Mouse (Mus musculus): ENCODE results near the gene Sumo1.

Sumo1 gene

DNA sequence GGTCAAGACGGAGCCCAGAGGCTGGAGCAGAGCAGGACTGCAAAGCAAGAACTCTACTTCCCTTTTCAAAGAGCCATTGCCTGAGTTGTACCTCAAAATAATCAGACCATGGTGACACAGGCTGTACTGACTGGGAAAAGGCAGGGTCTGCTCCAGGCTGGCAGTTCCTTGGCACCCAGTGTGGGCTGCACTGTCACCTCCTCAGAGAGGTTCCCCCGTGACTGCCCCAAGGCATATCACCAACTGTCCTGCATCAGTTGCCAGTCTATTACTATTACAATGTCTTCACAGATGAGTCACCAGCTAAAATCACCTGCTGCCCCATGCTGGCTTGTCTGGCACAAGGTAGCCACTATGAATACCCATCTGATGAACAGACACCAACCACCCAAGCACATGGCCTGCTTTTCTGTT lies 77.0 kb downstream of the Sumo1 start:
- H3K27me3 ChIP-seq (ENCODE audit: insufficient read depth, low read length), result peaks cover 66% of the 10 kb centered on the region
- H3K4me1 ChIP-seq (replicated peaks; ENCODE audit: low read depth, low read length), result peaks cover 17% of the 10 kb centered on the region
- no peaks in the 10 kb centered on the region for H3K36me3 ChIP-seq (ENCODE audit: insufficient read depth, low read length)
- H3K9me3 ChIP-seq (ENCODE audit: low read length), result no peaks in the 10 kb centered on the region
- no peak for TF ChIP-seq CTCF (conservative IDR thresholded peaks at IDR 0.05; ENCODE audit: low read length)
- no peak for TF ChIP-seq NANOG (IDR thresholded peaks at IDR 0.05; ENCODE audit: borderline replicate concordance, low read length)
- TF ChIP-seq POU5F1 (IDR thresholded peaks at IDR 0.05; ENCODE audit: borderline replicate concordance, low read length), result no peak
- no peak overlapping the region for H3K4me3 ChIP-seq (replicated peaks; ENCODE audit: low read length)

DNA sequence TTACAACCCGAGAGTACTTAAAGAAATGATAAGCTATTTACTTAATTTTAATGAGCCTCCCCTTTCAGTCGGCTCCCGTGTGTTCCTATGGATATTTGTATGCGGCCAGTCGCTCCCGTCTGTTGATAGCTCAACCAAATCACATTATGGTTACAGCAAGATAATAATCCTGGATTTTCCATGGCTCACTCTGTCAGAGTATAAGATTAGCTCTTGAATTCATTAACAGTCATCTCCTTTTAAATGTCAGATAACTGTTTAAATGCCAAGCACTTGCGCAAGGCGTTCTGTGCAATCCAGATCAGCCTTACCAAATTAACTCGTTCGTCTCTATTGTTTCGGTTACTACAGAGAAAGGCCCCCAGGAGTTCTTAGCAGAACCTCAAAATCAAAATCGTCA lies 77.8 kb downstream of the Sumo1 start:
- H3K36me3 ChIP-seq (ENCODE audit: insufficient read depth, low read length), result no peaks in the 10 kb centered on the region

DNA sequence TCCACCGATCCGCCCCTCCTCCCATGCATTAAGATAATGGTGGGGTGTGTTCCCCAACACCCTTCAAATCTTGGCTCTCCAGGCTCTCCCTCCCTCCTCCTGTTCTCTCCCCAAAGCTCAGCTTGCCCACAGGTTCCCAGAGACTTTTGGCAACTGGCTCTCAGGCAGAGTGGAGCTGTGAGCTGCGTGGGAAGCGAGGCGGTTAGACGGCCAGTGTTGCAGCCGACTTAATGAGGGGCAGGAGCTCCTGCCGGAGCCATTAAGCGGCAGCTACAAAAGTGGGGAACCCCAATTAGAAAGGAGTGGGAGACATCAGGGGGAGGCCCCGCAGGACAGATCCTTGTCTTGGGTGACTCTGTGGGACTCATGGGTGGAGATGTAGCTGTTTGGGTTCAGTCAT lies 78.3 kb downstream of the Sumo1 start:
- TF ChIP-seq POU5F1 (IDR thresholded peaks at IDR 0.05; ENCODE audit: borderline replicate concordance, low read length) (no peak), NANOG (IDR thresholded peaks at IDR 0.05; ENCODE audit: borderline replicate concordance, low read length) (no peak), CTCF (conservative IDR thresholded peaks at IDR 0.05; ENCODE audit: low read length) (no peak)

More for the DNA sequence above, 77.8 kb downstream of the Sumo1 start:
- no peaks in the 10 kb centered on the region for H3K9me3 ChIP-seq (ENCODE audit: low read length)
- H3K27me3 ChIP-seq (ENCODE audit: insufficient read depth, low read length), result peaks cover 60% of the 10 kb centered on the region
- H3K4me3 ChIP-seq (replicated peaks; ENCODE audit: low read length), result no peak overlapping the region
- TF ChIP-seq NANOG (IDR thresholded peaks at IDR 0.05; ENCODE audit: borderline replicate concordance, low read length) (no peak), CTCF (conservative IDR thresholded peaks at IDR 0.05; ENCODE audit: low read length) (no peak), POU5F1 (IDR thresholded peaks at IDR 0.05; ENCODE audit: borderline replicate concordance, low read length) (no peak)
- H3K4me1 ChIP-seq (replicated peaks; ENCODE audit: low read depth, low read length), result peaks cover 17% of the 10 kb centered on the region

DNA sequence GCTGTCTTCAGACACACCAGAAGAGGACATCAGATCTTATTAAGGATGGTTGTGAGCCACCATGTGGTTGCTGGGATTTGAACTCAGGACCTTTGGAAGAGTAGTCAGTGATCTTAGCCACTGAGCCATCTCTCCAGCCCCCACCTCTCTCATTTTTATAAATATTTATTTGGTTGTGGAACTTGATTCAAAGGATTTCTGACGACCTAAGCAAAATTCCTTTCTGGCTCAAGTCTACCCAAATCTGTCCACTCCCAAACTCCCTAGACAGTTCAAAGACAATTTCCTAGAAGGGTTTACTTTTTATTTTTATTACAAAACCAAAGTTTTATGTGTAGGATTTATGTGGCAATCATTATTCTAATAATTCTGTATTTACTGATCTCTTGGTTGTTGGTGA lies 81.4 kb downstream of the Sumo1 start:
- Histone ChIP-seq H3K4me3 (replicated peaks; ENCODE audit: low read length) (no peak overlapping the region), H3K4me1 (replicated peaks; ENCODE audit: low read depth, low read length) (peaks cover 32% of the 10 kb centered on the region), H3K36me3 (ENCODE audit: insufficient read depth, low read length) (no peaks in the 10 kb centered on the region), H3K27me3 (ENCODE audit: insufficient read depth, low read length) (peaks cover 31% of the 10 kb centered on the region), H3K9me3 (ENCODE audit: low read length) (no peaks in the 10 kb centered on the region)
- TF ChIP-seq CTCF (conservative IDR thresholded peaks at IDR 0.05; ENCODE audit: low read length) (no peak), NANOG (IDR thresholded peaks at IDR 0.05; ENCODE audit: borderline replicate concordance, low read length) (no peak), POU5F1 (IDR thresholded peaks at IDR 0.05; ENCODE audit: borderline replicate concordance, low read length) (no peak)

More for the DNA sequence above, 78.3 kb downstream of the Sumo1 start:
- no peaks in the 10 kb centered on the region for H3K9me3 ChIP-seq (ENCODE audit: low read length)
- H3K4me1 ChIP-seq (replicated peaks; ENCODE audit: low read depth, low read length), result peaks cover 17% of the 10 kb centered on the region
- H3K36me3 ChIP-seq (ENCODE audit: insufficient read depth, low read length), result no peaks in the 10 kb centered on the region
- H3K27me3 ChIP-seq (ENCODE audit: insufficient read depth, low read length), result peaks cover 55% of the 10 kb centered on the region
- peak overlapping the region; percentile 24 for H3K4me3 ChIP-seq (replicated peaks; ENCODE audit: low read length)

DNA sequence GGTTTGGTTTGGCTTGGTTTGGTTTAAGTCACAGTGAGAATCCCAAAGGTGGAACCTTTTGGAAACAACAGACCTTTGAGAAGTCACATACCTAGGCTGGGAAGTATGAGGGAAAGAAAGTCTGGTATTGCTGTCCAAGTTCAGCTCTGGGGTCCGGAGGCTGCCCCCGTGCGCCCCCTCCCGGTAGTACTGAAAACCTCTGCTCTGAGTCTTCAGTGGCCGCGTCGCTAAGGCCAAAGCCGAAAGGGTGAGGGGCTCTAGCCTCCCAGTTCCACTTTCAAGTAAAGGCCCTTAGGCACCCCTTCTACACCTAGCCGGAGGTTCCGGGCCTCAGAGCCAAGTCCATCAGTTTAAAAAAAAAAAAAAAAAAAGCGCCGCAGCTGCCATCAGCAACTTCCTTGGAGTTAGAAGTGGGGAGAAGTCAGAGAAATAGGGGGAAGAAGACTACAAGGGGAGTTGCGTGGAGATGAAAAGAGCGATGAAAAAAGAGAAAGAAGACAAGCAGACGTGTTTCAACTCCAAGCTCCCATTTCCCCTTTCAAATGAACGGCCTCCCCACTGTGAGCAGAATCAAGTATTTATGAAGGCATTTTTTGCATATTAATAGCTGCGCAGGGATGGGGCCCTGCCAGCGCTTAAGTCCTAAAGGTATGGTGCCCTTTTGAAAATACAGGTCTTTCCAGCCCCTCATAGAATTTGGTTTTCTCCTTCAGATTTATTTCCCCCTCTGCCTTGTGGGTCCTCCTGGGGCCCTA lies 85.8 kb downstream of the Sumo1 start:
- Histone ChIP-seq H3K27me3 (ENCODE audit: insufficient read depth, low read length) (peaks cover 10% of the 10 kb centered on the region), H3K4me3 (replicated peaks; ENCODE audit: low read length) (peak overlapping the region; percentile 27), H3K9me3 (ENCODE audit: low read length) (no peaks in the 10 kb centered on the region), H3K36me3 (ENCODE audit: insufficient read depth, low read length) (no peaks in the 10 kb centered on the region), H3K4me1 (replicated peaks; ENCODE audit: low read depth, low read length) (peaks cover 36% of the 10 kb centered on the region)
- TF ChIP-seq NANOG (IDR thresholded peaks at IDR 0.05; ENCODE audit: borderline replicate concordance, low read length) (peak; percentile 46; the same call in 1 of the 2 replicates), CTCF (conservative IDR thresholded peaks at IDR 0.05; ENCODE audit: low read length) (peak; percentile 63), POU5F1 (IDR thresholded peaks at IDR 0.05; ENCODE audit: borderline replicate concordance, low read length) (peak; percentile 41; the same call in 1 of the 2 replicates)

DNA sequence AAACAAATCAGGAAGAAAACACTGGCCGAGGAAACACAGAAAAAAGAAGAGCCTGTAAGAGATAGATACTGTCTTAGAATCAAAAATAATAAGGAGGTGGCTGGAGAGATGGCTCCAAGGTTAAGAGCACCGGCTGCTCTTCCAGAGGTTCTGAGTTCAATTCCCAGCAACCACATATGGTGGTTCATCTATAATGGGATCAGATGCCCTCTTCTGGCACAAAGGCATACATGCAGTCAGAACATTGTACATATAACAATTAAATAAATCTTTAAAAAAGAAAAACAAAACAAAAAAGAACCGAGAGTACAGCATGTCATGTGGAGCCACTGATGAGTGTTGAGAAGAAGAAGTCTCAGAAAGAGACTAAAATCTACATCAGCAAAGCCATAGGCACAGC lies 89.8 kb downstream of the Sumo1 start:
- no peak overlapping the region for H3K4me3 ChIP-seq (replicated peaks; ENCODE audit: low read length)
- peaks cover 41% of the 10 kb centered on the region for H3K4me1 ChIP-seq (replicated peaks; ENCODE audit: low read depth, low read length)
- H3K9me3 ChIP-seq (ENCODE audit: low read length), result no peaks in the 10 kb centered on the region
- TF ChIP-seq NANOG (IDR thresholded peaks at IDR 0.05; ENCODE audit: borderline replicate concordance, low read length) (no peak), CTCF (conservative IDR thresholded peaks at IDR 0.05; ENCODE audit: low read length) (no peak), POU5F1 (IDR thresholded peaks at IDR 0.05; ENCODE audit: borderline replicate concordance, low read length) (no peak)
- H3K27me3 ChIP-seq (ENCODE audit: insufficient read depth, low read length), result peaks cover 18% of the 10 kb centered on the region
- no peaks in the 10 kb centered on the region for H3K36me3 ChIP-seq (ENCODE audit: insufficient read depth, low read length)

DNA sequence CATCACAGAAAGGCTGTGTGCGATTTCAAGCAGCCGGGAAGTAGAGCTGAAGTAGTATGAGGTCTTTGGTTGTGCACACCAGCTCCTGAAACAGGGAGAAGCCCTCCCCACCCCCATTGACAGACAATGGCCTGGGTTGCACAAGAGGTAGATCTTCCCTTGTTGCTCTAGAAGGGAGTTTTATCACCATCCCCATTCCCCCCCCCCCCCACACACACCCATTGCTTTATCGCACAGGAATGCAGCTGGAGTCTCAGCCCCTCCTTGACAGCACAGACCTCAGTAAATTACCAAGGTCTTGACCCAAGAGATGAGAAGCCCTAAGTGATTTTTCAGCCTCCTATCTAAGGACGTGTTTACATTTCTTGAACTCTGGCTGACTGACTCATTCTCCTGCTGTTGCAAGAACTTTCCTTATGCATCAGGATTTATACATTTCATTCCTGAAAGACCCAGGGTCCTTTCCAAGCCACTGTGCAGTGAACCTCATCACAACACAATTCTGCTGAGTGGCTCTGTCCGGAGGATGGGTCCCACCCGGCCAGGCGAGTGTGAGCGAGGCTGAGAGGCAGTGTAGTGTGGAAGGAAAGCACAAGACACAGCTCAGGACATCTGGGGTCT lies 90.4 kb downstream of the Sumo1 start:
- TF ChIP-seq POU5F1 (IDR thresholded peaks at IDR 0.05; ENCODE audit: borderline replicate concordance, low read length) (no peak), NANOG (IDR thresholded peaks at IDR 0.05; ENCODE audit: borderline replicate concordance, low read length) (no peak), CTCF (conservative IDR thresholded peaks at IDR 0.05; ENCODE audit: low read length) (no peak)
- Histone ChIP-seq H3K36me3 (ENCODE audit: insufficient read depth, low read length) (no peaks in the 10 kb centered on the region), H3K9me3 (ENCODE audit: low read length) (no peaks in the 10 kb centered on the region), H3K27me3 (ENCODE audit: insufficient read depth, low read length) (peaks cover 21% of the 10 kb centered on the region), H3K4me1 (replicated peaks; ENCODE audit: low read depth, low read length) (peaks cover 38% of the 10 kb centered on the region), H3K4me3 (replicated peaks; ENCODE audit: low read length) (no peak overlapping the region)

DNA sequence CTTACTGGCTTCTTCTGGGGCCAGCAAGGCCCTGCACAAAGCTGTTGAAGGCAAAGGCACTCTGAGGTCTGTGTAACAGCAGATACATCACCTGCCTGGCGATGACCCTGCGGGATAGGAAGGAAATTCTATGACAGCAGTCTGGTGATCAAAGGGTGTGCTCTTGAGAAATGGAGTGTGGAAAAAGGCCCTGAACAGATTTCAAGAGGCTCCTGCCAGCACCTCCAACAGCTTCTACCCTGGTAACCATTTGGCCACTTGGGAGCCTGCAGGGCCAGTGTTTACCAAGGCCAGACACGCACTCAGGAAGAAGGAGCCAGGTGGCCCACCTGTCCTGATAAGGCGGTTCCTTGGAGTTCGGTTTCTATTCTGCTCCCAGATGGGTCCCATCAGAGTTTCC lies 91.3 kb downstream of the Sumo1 start:
- Histone ChIP-seq H3K27me3 (ENCODE audit: insufficient read depth, low read length) (peaks cover 24% of the 10 kb centered on the region), H3K4me3 (replicated peaks; ENCODE audit: low read length) (no peak overlapping the region), H3K4me1 (replicated peaks; ENCODE audit: low read depth, low read length) (peaks cover 40% of the 10 kb centered on the region), H3K9me3 (ENCODE audit: low read length) (no peaks in the 10 kb centered on the region), H3K36me3 (ENCODE audit: insufficient read depth, low read length) (no peaks in the 10 kb centered on the region)
- TF ChIP-seq NANOG (IDR thresholded peaks at IDR 0.05; ENCODE audit: borderline replicate concordance, low read length) (no peak), CTCF (conservative IDR thresholded peaks at IDR 0.05; ENCODE audit: low read length) (no peak), POU5F1 (IDR thresholded peaks at IDR 0.05; ENCODE audit: borderline replicate concordance, low read length) (no peak)

Data from E14TG2a.4 (cell line).